32 mouse cellular contexts compared by ENCODE assay signal in genomic region chr15:20684200-20684599, GRCm38 (mm10). TPM values are rescaled to one million over a fixed set of nuclear protein-coding genes. Genes with fewer than 3 reads are reported as not detected.
"Had no signal": no experiment of that assay in that cellular context is flagged by ENCODE, and none has a peak within 500 bp of the region (broad histone marks: within the 10 kb centered on the region; RNA-seq: fewer than 3 reads in every experiment).

No protein-coding gene starts in this region.

- H3K4me1 ChIP-seq: heart, embryonic 13.5 days; heart, embryonic 15.5 days; hindbrain, embryonic 12.5 days; intestine, embryonic 15.5 days; limb, embryonic 10.5 days; limb, embryonic 12.5 days had no signal

- ATAC-seq: hindbrain, embryonic 16.5 days; inflammation-experienced regulatory T-cells, adult 6 months; intestine, embryonic 15.5 days; intestine, postnatal 0 days had no signal

- H3K27me3 ChIP-seq: heart, embryonic 13.5 days; heart, embryonic 15.5 days; hindbrain, embryonic 12.5 days; intestine, embryonic 15.5 days; limb, embryonic 12.5 days had no signal

- H3K4me3 ChIP-seq: gastrocnemius, adult 2 months; heart, adult 2 months; heart, embryonic 13.5 days; heart, embryonic 15.5 days; hindbrain, embryonic 12.5 days; intestine, embryonic 15.5 days; layer of hippocampus, adult 2 months; left cerebral cortex, adult 2 months; limb, embryonic 10.5 days; limb, embryonic 12.5 days had no signal

- H3K9me3 ChIP-seq: heart, embryonic 13.5 days; heart, embryonic 15.5 days; hindbrain, embryonic 12.5 days; intestine, embryonic 15.5 days; limb, embryonic 10.5 days; limb, embryonic 12.5 days had no signal

- H3K4me2 ChIP-seq: heart, embryonic 11.5 days; heart, embryonic 13.5 days; heart, embryonic 15.5 days; hindbrain, embryonic 12.5 days; hindbrain, embryonic 14.5 days; intestine, embryonic 15.5 days; limb, embryonic 12.5 days; liver, embryonic 11.5 days had no signal

- DNase-seq: gastrocnemius, adult 2 months; gastrocnemius, postnatal 10 days; gastrocnemius, postnatal 25 days; heart, adult 2 months; heart, postnatal 14 days; heart, postnatal 4 days; kidney, adult 18-20 months; kidney, adult 8-10 months; kidney, postnatal 10 days; kidney, postnatal 25 days; kidney, postnatal 4 days; liver had no signal

- H3K27ac ChIP-seq: gastrocnemius, adult 2 months; heart, adult 2 months; heart, embryonic 13.5 days; heart, embryonic 15.5 days; hindbrain, embryonic 12.5 days; hindbrain, embryonic 14.5 days; intestine, embryonic 15.5 days; layer of hippocampus, adult 2 months; left cerebral cortex, adult 2 months; limb, embryonic 10.5 days; limb, embryonic 12.5 days had no signal

- H3K9ac ChIP-seq: heart, embryonic 13.5 days; heart, embryonic 15.5 days; hindbrain, embryonic 12.5 days; hindbrain, embryonic 14.5 days; intestine, embryonic 15.5 days; limb, embryonic 12.5 days had no signal

- H3K36me3 ChIP-seq: heart, embryonic 13.5 days; heart, embryonic 15.5 days; hindbrain, embryonic 12.5 days; intestine, embryonic 15.5 days; limb, embryonic 10.5 days; limb, embryonic 12.5 days had no signal

RNA-seq across cellular contexts. Expression of gene Acot10, which starts 17.6 kb away (rescaled TPM):
- total RNA-seq: gastrocnemius, adult 2 months; gastrocnemius, postnatal 10 days; gastrocnemius, postnatal 25 days; gastrocnemius, postnatal 4 days; heart, adult 2 months; heart, postnatal 14 days; heart, postnatal 4 days; layer of hippocampus, adult 2 months; layer of hippocampus, postnatal 10 days; layer of hippocampus, postnatal 25 days; left cerebral cortex, adult 2 months; left cerebral cortex, postnatal 14 days; left cerebral cortex, postnatal 36 days had no signal
- polyA plus RNA-seq: heart, adult 2 months; heart, embryonic 13.5 days; intestine, embryonic 15.5 days; kidney, embryonic 14.5 days; limb, embryonic 10.5 days; limb, embryonic 12.5 days; liver, embryonic 11.5 days had no signal
